ENCODE assay signal across 25 mouse cellular contexts in the genomic region with DNA sequence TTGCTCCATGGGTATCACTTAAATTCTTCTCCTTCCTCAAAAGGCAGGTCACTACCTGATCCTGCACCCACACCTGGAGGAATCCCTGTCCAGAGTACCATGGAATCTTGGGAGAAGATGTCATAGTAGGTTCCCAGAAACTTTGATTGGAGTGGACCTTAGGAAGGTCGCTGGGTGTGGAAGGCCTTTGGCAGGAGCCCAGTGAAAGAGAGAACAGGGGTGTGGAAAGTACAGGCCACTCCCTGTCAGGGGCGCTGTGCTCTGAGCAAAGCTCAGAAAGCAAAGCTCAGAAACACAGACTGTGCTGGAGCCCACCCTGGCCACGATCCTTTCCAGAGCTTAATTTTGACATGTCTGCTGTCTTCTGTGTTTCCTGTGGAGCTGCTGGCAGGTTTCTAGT. TPM values are rescaled to one million over a fixed set of nuclear protein-coding genes. Genes with fewer than 3 reads are reported as not detected.
DNase-seq lines count a peak whose midpoint lies in the region; ATAC-seq and TF ChIP-seq lines count a peak whose summit lies in the region.
"Had no signal": no experiment of that assay in that cellular context is flagged by ENCODE, and none has a peak within 500 bp of the region (broad histone marks: within the 10 kb centered on the region; RNA-seq: fewer than 3 reads in every experiment).

No protein-coding gene starts in this region.

- 52% methylated on average over 3 of the region's 3 CpGs for WGBS in heart, embryonic 13.5 days
- WGBS in lung, embryonic 14.5 days: 51% methylated on average over 3 of the region's 3 CpGs
- WGBS in intestine, embryonic 15.5 days: 65% methylated on average over 3 of the region's 3 CpGs
- WGBS in small intestine, adult 2 months: 29% methylated on average over 3 of the region's 3 CpGs

- H3K27ac ChIP-seq in heart, embryonic 13.5 days (replicated peaks): no peak overlapping the region
- peak overlapping the region; percentile 87; the same call in 1 of the 2 replicates for H3K27ac ChIP-seq in lung, embryonic 14.5 days (ENCODE audit: low read depth)
- no peak overlapping the region for H3K27ac ChIP-seq in intestine, embryonic 15.5 days
- peak overlapping the region; percentile 61; the same call in 1 of the 2 replicates for H3K27ac ChIP-seq in small intestine, adult 2 months (ENCODE audit: insufficient read depth, low read depth, low read length)
- H3K27ac ChIP-seq: forebrain, embryonic 10.5 days; hindbrain, embryonic 15.5 days; kidney, postnatal 0 days; limb, embryonic 13.5 days had no signal

- H3K36me3 ChIP-seq in heart, embryonic 13.5 days: no peaks in the 10 kb centered on the region
- H3K36me3 ChIP-seq in lung, embryonic 14.5 days (ENCODE audit: insufficient read depth): no peaks in the 10 kb centered on the region
- H3K36me3 ChIP-seq in intestine, embryonic 15.5 days: no peaks in the 10 kb centered on the region
- H3K36me3 ChIP-seq in small intestine, adult 2 months (ENCODE audit: control insufficient read depth, insufficient read depth, low read length): no peaks in the 10 kb centered on the region
- H3K36me3 ChIP-seq: forebrain, embryonic 10.5 days; hindbrain, embryonic 15.5 days; limb, embryonic 13.5 days; liver, embryonic 13.5 days had no signal

- H3K4me1 ChIP-seq in heart, embryonic 13.5 days: peaks cover 91% of the 10 kb centered on the region
- peaks cover 57% of the 10 kb centered on the region for H3K4me1 ChIP-seq in lung, embryonic 14.5 days (ENCODE audit: insufficient read depth)
- H3K4me1 ChIP-seq in intestine, embryonic 15.5 days (replicated peaks): peaks cover 57% of the 10 kb centered on the region
- H3K4me1 ChIP-seq in small intestine, adult 2 months (ENCODE audit: control insufficient read depth, insufficient read depth, insufficient read length, low read length): peaks cover 36% of the 10 kb centered on the region

- TF ChIP-seq CTCF in lung, embryonic 14.5 days (IDR thresholded peaks at IDR 0.05; ENCODE audit: low read depth): no peak
- TF ChIP-seq CTCF in small intestine, adult 2 months (IDR thresholded peaks at IDR 0.05; ENCODE audit: extremely low read depth, insufficient read length, insufficient replicate concordance, low read depth, low read length): 0 out of 2 replicates have a peak, but pooled peaks have one; percentile 21

- ATAC-seq in heart, embryonic 13.5 days (ENCODE audit: extremely low read depth, insufficient number of reproducible peaks, low FRiP score, low TSS enrichment): no peak
- ATAC-seq in lung, embryonic 14.5 days (ENCODE audit: insufficient read depth): no peak
- 0 out of 2 replicates have a peak, but pooled peaks have one; percentile 7 for ATAC-seq in intestine, embryonic 15.5 days
- ATAC-seq: activated CD4-positive, CD25-positive, alpha-beta regulatory T cell, adult 4 months; forebrain, embryonic 16.5 days had no signal

- no peaks in the 10 kb centered on the region for H3K27me3 ChIP-seq in heart, embryonic 13.5 days (replicated peaks)
- H3K27me3 ChIP-seq in lung, embryonic 14.5 days (ENCODE audit: insufficient read depth, low read length): no peaks in the 10 kb centered on the region
- no peaks in the 10 kb centered on the region for H3K27me3 ChIP-seq in intestine, embryonic 15.5 days (replicated peaks)
- no peaks in the 10 kb centered on the region for H3K27me3 ChIP-seq in small intestine, adult 2 months (ENCODE audit: control insufficient read depth, insufficient read depth, low read length)
- H3K27me3 ChIP-seq: hindbrain, embryonic 15.5 days; limb, embryonic 13.5 days; liver, embryonic 13.5 days had no signal

- DNase-seq in heart, adult 11 months: no peak
- no peak for DNase-seq in lung, embryonic 14.5 days
- no peak for DNase-seq in lung, postnatal 10 days
- no peak for DNase-seq in Muller cell, postnatal 12 days (ENCODE audit: inconsistent ontology term)
- DNase-seq: adrenal gland, adult 8-10 months; cerebellum, adult 11 months; cerebellum, postnatal 10 days; gastrocnemius, postnatal 25 days; heart, postnatal 4 days; kidney, adult 18-20 months; layer of hippocampus, adult 9-11 months; liver, embryonic 13.5 days; midbrain, embryonic 14.5 days; right cerebral cortex, postnatal 14 days; spleen, adult 18-20 months; thymus, adult 2 months had no signal

- no peak overlapping the region for H3K4me2 ChIP-seq in heart, embryonic 13.5 days
- no peak overlapping the region for H3K4me2 ChIP-seq in lung, embryonic 14.5 days
- H3K4me2 ChIP-seq in intestine, embryonic 15.5 days (replicated peaks): no peak overlapping the region
- H3K4me2 ChIP-seq: hindbrain, embryonic 15.5 days; limb, embryonic 13.5 days; liver, embryonic 13.5 days had no signal

- H3K9me3 ChIP-seq in heart, embryonic 13.5 days: no peaks in the 10 kb centered on the region
- no peaks in the 10 kb centered on the region for H3K9me3 ChIP-seq in lung, embryonic 14.5 days (ENCODE audit: low read depth, low read length)
- H3K9me3 ChIP-seq in intestine, embryonic 15.5 days: no peaks in the 10 kb centered on the region
- H3K9me3 ChIP-seq: forebrain, embryonic 10.5 days; hindbrain, embryonic 15.5 days; limb, embryonic 13.5 days; liver, embryonic 13.5 days had no signal

- TF ChIP-seq POLR2A in small intestine, adult 2 months (IDR thresholded peaks at IDR 0.05; ENCODE audit: low read depth, low read length): no peak

- H3K4me3 ChIP-seq in heart, embryonic 13.5 days: no peak overlapping the region
- no peak overlapping the region for H3K4me3 ChIP-seq in lung, embryonic 14.5 days (ENCODE audit: low read depth, low read length)
- H3K4me3 ChIP-seq in intestine, embryonic 15.5 days (replicated peaks): no peak overlapping the region
- no peak overlapping the region for H3K4me3 ChIP-seq in small intestine, adult 2 months (ENCODE audit: low read depth, low read length)
- H3K4me3 ChIP-seq: forebrain, embryonic 10.5 days; hindbrain, embryonic 15.5 days; limb, embryonic 13.5 days; liver, embryonic 13.5 days had no signal

- 0 out of 2 replicates have a peak overlapping the region, but pooled peaks have one; percentile 21 for H3K9ac ChIP-seq in heart, embryonic 13.5 days
- H3K9ac ChIP-seq in lung, embryonic 14.5 days: no peak overlapping the region
- no peak overlapping the region for H3K9ac ChIP-seq in intestine, embryonic 15.5 days
- H3K9ac ChIP-seq: hindbrain, embryonic 15.5 days; limb, embryonic 13.5 days; liver, embryonic 13.5 days had no signal

RNA-seq across cellular contexts. Expression of a gene that starts 24.5 kb away (rescaled TPM):
- 58.4 and 58.5 TPM in 2 replicates for polyA plus RNA-seq in heart, embryonic 13.5 days (2015; fragmentation: Nextera tagmentation; extraction: Ambion mirVana)
- 45.2 and 47.7 TPM in 2 replicates for polyA plus RNA-seq in lung, embryonic 14.5 days (2014; fragmentation: Nextera tagmentation; extraction: Ambion mirVana)
- 33.1 and 35.5 TPM in 2 replicates for polyA plus RNA-seq in intestine, embryonic 15.5 days (2015; fragmentation: Nextera tagmentation; extraction: Ambion mirVana)
- polyA plus RNA-seq in small intestine, adult 2 months (2012; rRNA removed): 21.5 and 56.6 TPM in 2 replicates

Comparison
In these comparisons a context has a peak if more than half of its experiments do, and no peak if none do; other contexts are left out.
1. H3K27ac ChIP-seq: peak in lung, embryonic 14.5 days (single experiment) and small intestine, adult 2 months (single experiment); none in heart, embryonic 13.5 days (single experiment) and intestine, embryonic 15.5 days (single experiment).